Mouse (Mus musculus): ENCODE measurements around the gene Slu7. TPM values are rescaled to one million over a fixed set of nuclear protein-coding genes. Genes with fewer than 3 reads are reported as not detected.

Gene Slu7
- polyA plus RNA-seq, 1 experiment from 2014 or later, result 42.1 TPM

DNA sequence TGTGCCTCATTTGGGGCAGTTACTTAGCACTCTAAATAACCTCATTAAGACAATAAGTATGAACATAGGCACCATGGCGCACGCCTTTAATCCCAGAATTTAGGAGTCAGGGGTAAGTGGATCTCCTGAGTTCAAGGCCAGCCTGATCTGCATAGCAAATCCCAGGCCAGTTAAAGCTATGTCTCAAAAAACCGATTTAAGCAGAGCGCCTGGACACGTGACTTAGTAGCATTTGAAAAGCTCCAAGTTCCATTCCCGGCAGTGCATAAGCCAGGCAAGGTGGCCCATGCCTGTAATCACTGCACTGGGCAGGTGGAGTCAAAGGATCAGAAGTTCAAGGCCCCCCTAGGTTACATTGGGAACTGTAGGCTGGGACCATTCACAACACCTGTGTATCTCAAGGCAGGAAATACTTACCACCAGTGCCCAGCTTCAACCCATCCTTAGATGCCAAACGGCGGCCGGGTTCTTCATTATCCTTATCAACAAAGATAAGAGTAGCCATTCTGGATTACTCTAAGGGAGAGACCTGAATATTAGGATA is 8.3 kb upstream of the Slu7 start:
- Histone ChIP-seq H3K9me3 (replicated peaks) (no peaks in the 10 kb centered on the region), H3K36me3 (peaks cover 31% of the 10 kb centered on the region), H3K4me3 (peak overlapping the region; percentile 69), H3K27me3 (replicated peaks) (no peaks in the 10 kb centered on the region), H3K4me1 (replicated peaks) (peaks cover 12% of the 10 kb centered on the region), H3K9ac (peak overlapping the region; percentile 82), H3K4me2 (peak overlapping the region; percentile 68), H3K27ac (ENCODE audit: poor library complexity, severe bottlenecking) (no peak overlapping the region)
- WGBS, result 65% methylated on average over 9 of the region's 9 CpGs
- no peak for ATAC-seq (ENCODE audit: insufficient number of reproducible peaks, low FRiP score)

GRCm38 (mm10) chr11:43425824-43426413 is 7.6 kb upstream of the Slu7 start, which contains the start of gene Pttg1:
Gene Pttg1 (minus strand): TSS chr11:43426251.
- H3K9ac ChIP-seq, result peak within 1 kb of the TSS; percentile 82
- peak; percentile 96 for ATAC-seq (ENCODE audit: insufficient number of reproducible peaks, low FRiP score)
- peak within 1 kb of the TSS; percentile 86 for H3K27ac ChIP-seq (ENCODE audit: poor library complexity, severe bottlenecking)
- no peaks in the 10 kb centered on the region for H3K9me3 ChIP-seq (replicated peaks)
- H3K4me2 ChIP-seq, result peak within 1 kb of the TSS; percentile 68
- peaks cover 26% of the 10 kb centered on the region for H3K36me3 ChIP-seq
- peak within 1 kb of the TSS; percentile 69 for H3K4me3 ChIP-seq
- peaks cover 12% of the 10 kb centered on the region for H3K4me1 ChIP-seq (replicated peaks)
- 3% methylated on average over 27 of the region's 27 CpGs for WGBS
- no peaks in the 10 kb centered on the region for H3K27me3 ChIP-seq (replicated peaks)

DNA sequence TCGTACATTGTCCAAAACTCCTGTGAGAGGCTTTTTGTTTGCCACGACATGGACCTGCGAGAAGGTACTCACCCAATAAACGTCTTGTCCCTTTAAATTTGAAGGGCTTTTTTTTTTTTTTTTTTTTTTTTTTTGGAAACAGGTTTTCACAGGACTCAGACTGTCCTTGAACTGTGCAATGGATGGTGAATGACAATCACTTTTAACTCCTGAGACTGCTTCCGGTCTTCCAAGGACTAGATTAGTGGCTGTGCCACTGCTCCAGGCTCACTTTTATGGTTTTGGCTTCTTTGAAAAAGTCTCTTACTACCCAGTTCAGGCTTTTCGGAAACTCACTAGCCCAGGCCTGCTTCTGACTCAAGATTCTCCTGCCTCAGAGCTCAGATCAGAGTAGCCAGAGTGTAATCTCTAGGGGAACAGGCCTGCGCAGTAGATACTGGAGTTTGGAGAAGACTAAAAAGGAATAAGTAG is 7.1 kb upstream of the Slu7 start:
- Histone ChIP-seq H3K4me2 (peak overlapping the region; percentile 68), H3K4me1 (replicated peaks) (peaks cover 12% of the 10 kb centered on the region), H3K9ac (peak overlapping the region; percentile 62), H3K4me3 (peak overlapping the region; percentile 69), H3K27ac (ENCODE audit: poor library complexity, severe bottlenecking) (peak overlapping the region; percentile 86), H3K27me3 (replicated peaks) (no peaks in the 10 kb centered on the region), H3K9me3 (replicated peaks) (no peaks in the 10 kb centered on the region), H3K36me3 (peaks cover 23% of the 10 kb centered on the region)
- WGBS, result 17% methylated on average over 7 of the region's 7 CpGs
- ATAC-seq (ENCODE audit: insufficient number of reproducible peaks, low FRiP score), result peak; percentile 51

GRCm38 (mm10) chr11:43434024-43434407 is 472 bp downstream of the Slu7 start:
- under 1% methylated on average over 9 of the region's 9 CpGs for WGBS
- Histone ChIP-seq H3K4me1 (replicated peaks) (peaks cover 15% of the 10 kb centered on the region), H3K27me3 (replicated peaks) (no peaks in the 10 kb centered on the region), H3K9me3 (replicated peaks) (no peaks in the 10 kb centered on the region), H3K4me2 (peak overlapping the region; percentile 94), H3K4me3 (peak overlapping the region; percentile 97), H3K27ac (ENCODE audit: poor library complexity, severe bottlenecking) (0 out of 2 replicates have a peak overlapping the region, but pooled peaks have one; percentile 31), H3K9ac (peak overlapping the region; percentile 81), H3K36me3 (peaks cover 18% of the 10 kb centered on the region)
- ATAC-seq (ENCODE audit: insufficient number of reproducible peaks, low FRiP score), result peak; percentile 46; the same call in 1 of the 2 replicates

DNA sequence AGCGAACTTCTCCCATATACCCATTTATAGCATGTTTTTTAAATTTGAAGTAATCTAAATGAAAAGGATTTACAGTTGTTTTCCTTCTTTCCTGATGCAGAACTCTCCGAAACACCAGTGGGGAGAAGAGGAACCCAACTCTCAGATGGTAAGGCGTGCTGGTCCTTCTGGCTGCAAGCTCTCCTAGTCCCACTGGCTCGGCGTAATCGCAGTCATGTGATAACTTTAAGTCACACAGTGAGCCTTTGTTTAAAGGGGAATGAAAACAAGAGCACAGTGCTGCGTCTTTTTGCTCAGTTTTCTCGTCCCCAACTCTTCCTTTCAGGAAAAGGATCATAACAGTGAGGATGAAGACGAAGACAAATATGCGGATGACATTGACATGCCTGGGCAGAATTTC is 7.6 kb downstream of the Slu7 start:
- Histone ChIP-seq H3K27me3 (replicated peaks) (no peaks in the 10 kb centered on the region), H3K9ac (no peak overlapping the region), H3K27ac (ENCODE audit: poor library complexity, severe bottlenecking) (no peak overlapping the region), H3K4me2 (no peak overlapping the region), H3K36me3 (peaks cover 87% of the 10 kb centered on the region), H3K4me3 (no peak overlapping the region), H3K4me1 (replicated peaks) (no peaks in the 10 kb centered on the region), H3K9me3 (replicated peaks) (no peaks in the 10 kb centered on the region)
- 92% methylated on average over 10 of the region's 10 CpGs for WGBS
- no peak for ATAC-seq (ENCODE audit: insufficient number of reproducible peaks, low FRiP score)

- H3K4me2 ChIP-seq, result no peak overlapping the region
- WGBS, result 94% methylated on average over 13 of the region's 13 CpGs
- no peaks in the 10 kb centered on the region for H3K4me1 ChIP-seq (replicated peaks)
- no peak overlapping the region for H3K4me3 ChIP-seq
- no peaks in the 10 kb centered on the region for H3K9me3 ChIP-seq (replicated peaks)
- no peak for ATAC-seq (ENCODE audit: insufficient number of reproducible peaks, low FRiP score)
- no peak overlapping the region for H3K9ac ChIP-seq
- peaks cover 89% of the 10 kb centered on the region for H3K36me3 ChIP-seq
- no peaks in the 10 kb centered on the region for H3K27me3 ChIP-seq (replicated peaks)
- H3K27ac ChIP-seq (ENCODE audit: poor library complexity, severe bottlenecking), result no peak overlapping the region
These were observed 9.6 kb downstream of the Slu7 start for GRCm38 (mm10) chr11:43443183-43443582.

DNA sequence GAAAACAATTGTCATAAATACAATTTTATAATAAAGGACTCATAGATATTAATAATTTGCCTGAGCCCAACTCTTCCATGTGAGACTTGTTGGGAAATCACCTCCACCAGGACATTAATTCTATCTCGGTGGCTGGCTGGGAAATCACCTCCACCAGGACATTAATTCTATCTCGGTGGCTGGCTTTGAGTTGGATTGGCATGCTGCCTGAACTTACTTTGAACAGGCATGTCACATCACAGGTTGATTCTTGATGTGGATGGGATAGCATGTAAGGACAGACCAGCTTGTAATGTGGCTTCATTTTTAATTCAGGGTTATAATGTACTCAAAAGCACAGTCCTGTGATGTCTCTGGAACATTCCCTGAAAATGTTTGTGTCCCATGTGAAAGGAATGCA is 16.4 kb downstream of the Slu7 start:
- peaks cover 25% of the 10 kb centered on the region for H3K36me3 ChIP-seq
- H3K4me2 ChIP-seq, result no peak overlapping the region
- no peaks in the 10 kb centered on the region for H3K27me3 ChIP-seq (replicated peaks)
- no peak overlapping the region for H3K27ac ChIP-seq (ENCODE audit: poor library complexity, severe bottlenecking)
- H3K9ac ChIP-seq, result no peak overlapping the region
- no peaks in the 10 kb centered on the region for H3K4me1 ChIP-seq (replicated peaks)
- no peaks in the 10 kb centered on the region for H3K9me3 ChIP-seq (replicated peaks)
- ATAC-seq (ENCODE audit: insufficient number of reproducible peaks, low FRiP score), result no peak
- 82% methylated on average over 2 of the region's 2 CpGs for WGBS
- no peak overlapping the region for H3K4me3 ChIP-seq

GRCm38 (mm10) chr11:43451322-43451721 is 17.8 kb downstream of the Slu7 start:
- no peaks in the 10 kb centered on the region for H3K27me3 ChIP-seq (replicated peaks)
- no peak overlapping the region for H3K4me2 ChIP-seq
- H3K9ac ChIP-seq, result no peak overlapping the region
- H3K27ac ChIP-seq (ENCODE audit: poor library complexity, severe bottlenecking), result no peak overlapping the region
- no peaks in the 10 kb centered on the region for H3K4me1 ChIP-seq (replicated peaks)
- H3K9me3 ChIP-seq (replicated peaks), result no peaks in the 10 kb centered on the region
- no peak for ATAC-seq (ENCODE audit: insufficient number of reproducible peaks, low FRiP score)
- peaks cover 11% of the 10 kb centered on the region for H3K36me3 ChIP-seq
- H3K4me3 ChIP-seq, result no peak overlapping the region
- 61% methylated on average over 4 of the region's 4 CpGs for WGBS

- Histone ChIP-seq H3K4me2 (no peak overlapping the region), H3K4me1 (replicated peaks) (no peaks in the 10 kb centered on the region)
These were observed 18.7 kb downstream of the Slu7 start for GRCm38 (mm10) chr11:43452266-43452665.

DNA sequence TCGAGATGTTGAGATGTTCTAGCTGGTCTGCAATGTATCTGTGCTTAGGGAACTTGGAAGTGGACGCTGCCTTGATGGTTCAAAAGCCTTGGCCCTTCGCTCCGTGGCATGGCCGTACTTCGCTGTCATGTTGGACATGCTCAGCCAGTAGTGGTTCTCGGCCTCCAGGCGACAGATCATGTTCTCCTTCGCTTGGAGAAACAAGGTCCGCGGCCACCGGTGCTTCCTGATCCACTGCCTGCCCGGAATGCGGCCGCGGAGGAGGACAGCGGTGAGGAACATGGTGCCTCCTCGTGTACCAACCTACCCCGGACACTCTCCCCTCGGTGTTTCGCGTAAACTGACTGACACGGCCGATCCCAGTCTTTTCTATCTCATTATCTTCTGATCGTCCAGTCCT is 29.7 kb downstream of the Slu7 start:
- H3K4me1 ChIP-seq (replicated peaks), result no peaks in the 10 kb centered on the region
- H3K27ac ChIP-seq (ENCODE audit: poor library complexity, severe bottlenecking), result no peak overlapping the region
- no peak overlapping the region for H3K4me2 ChIP-seq
- no peak for ATAC-seq (ENCODE audit: insufficient number of reproducible peaks, low FRiP score)
- 84% methylated on average over 25 of the region's 25 CpGs for WGBS
- no peaks in the 10 kb centered on the region; the same call in 1 of the 2 replicates for H3K9me3 ChIP-seq (replicated peaks)
- H3K27me3 ChIP-seq (replicated peaks), result no peaks in the 10 kb centered on the region
- no peak overlapping the region for H3K9ac ChIP-seq
- H3K4me3 ChIP-seq, result no peak overlapping the region
- no peaks in the 10 kb centered on the region for H3K36me3 ChIP-seq

More at GRCm38 (mm10) chr11:43452266-43452665, 18.7 kb downstream of the Slu7 start:
- H3K36me3 ChIP-seq, result peaks cover 5% of the 10 kb centered on the region
- no peaks in the 10 kb centered on the region for H3K27me3 ChIP-seq (replicated peaks)
- 61% methylated on average over 2 of the region's 2 CpGs for WGBS
- no peak overlapping the region for H3K9ac ChIP-seq
- H3K9me3 ChIP-seq (replicated peaks), result no peaks in the 10 kb centered on the region
- ATAC-seq (ENCODE audit: insufficient number of reproducible peaks, low FRiP score), result no peak
- no peak overlapping the region for H3K4me3 ChIP-seq
- H3K27ac ChIP-seq (ENCODE audit: poor library complexity, severe bottlenecking), result no peak overlapping the region

DNA sequence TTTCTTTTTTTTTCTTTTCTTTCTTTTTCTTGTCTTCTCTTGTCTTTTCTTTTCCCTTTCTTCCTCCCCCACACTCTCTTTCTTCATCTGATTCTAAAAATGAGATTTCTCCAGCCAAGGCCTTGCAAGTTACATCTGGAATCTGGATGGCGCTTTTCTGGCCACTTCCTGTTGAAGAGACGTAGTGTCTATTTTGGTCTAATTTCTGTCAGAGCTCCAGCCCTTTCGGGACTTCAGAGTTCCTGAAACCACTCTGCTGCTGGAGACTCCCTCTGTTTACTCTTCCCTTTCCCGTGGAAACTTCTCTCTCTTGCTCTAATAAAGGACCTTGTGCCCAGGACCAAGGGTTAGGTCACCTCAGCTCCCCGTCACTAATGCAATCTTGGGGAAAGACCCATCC is 36.6 kb downstream of the Slu7 start:
- ATAC-seq (ENCODE audit: insufficient number of reproducible peaks, low FRiP score), result no peak
- H3K36me3 ChIP-seq, result no peaks in the 10 kb centered on the region
- no peak overlapping the region for H3K27ac ChIP-seq (ENCODE audit: poor library complexity, severe bottlenecking)
- H3K4me1 ChIP-seq (replicated peaks), result peaks cover 15% of the 10 kb centered on the region
- H3K4me3 ChIP-seq, result no peak overlapping the region
- H3K9ac ChIP-seq, result no peak overlapping the region
- 31% methylated on average over 5 of the region's 5 CpGs for WGBS
- H3K4me2 ChIP-seq, result no peak overlapping the region
- no peaks in the 10 kb centered on the region for H3K9me3 ChIP-seq (replicated peaks)
- H3K27me3 ChIP-seq (replicated peaks), result no peaks in the 10 kb centered on the region

Data from heart, embryonic 12.5 days (tissue).